Mouse (Mus musculus): Measurements from ENCODE around the gene Mvk.

DNA sequence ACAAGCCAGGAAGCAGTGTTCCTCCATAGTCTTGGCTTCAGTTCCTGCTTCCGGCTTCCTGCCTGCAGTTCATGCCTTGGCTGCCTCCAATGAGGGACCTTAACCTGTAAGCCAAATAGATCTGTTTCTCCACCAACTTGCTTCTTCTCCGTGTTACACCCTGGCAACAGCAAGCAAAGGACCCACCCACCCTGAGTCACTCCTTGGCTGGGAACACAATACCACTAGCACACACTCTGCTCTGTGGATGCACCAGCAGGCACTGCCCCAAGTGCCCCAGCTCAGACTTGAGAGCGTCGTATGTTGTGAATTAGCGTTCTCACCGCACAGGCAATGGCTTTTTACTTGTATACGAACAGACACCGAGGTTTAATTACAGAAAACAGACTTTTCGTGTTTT is 57.2 kb downstream of the Mvk start:
- TF ChIP-seq POLR2A (IDR thresholded peaks at IDR 0.05; ENCODE audit: control insufficient read depth, extremely low read depth, insufficient read depth, low read length, poor library complexity) (no peak), CTCF (IDR thresholded peaks at IDR 0.05; ENCODE audit: borderline replicate concordance, control insufficient read depth, extremely low read depth, insufficient read depth, low read length, poor library complexity) (no peak)

Data from thymus, adult 2 months (tissue).